Mouse (Mus musculus) small intestine, adult 2 months (tissue): ENCODE results near the gene Slc30a2.

Experiments
- CTCF ChIP-seq: fragments of 200-500 bp; IDR thresholded peaks from 2 replicates; pipeline ENCODE4 v1.5.1; 2012; ENCODE audit warnings: low read depth, mild to moderate bottlenecking, control low read depth, inconsistent platforms, low read length, moderate library complexity, mixed read lengths; ENCODE audit not compliant: insufficient replicate concordance, insufficient read length; ENCODE audit errors: extremely low read depth
- POLR2A ChIP-seq: fragments of 200-500 bp; IDR thresholded peaks from 2 replicates; pipeline ENCODE4 v1.6.1; 2012; ENCODE audit warnings: low read depth, mild to moderate bottlenecking, control low read depth, inconsistent platforms, low read length, moderate library complexity

GRCm38 (mm10) chr4:134353527-134354409 lies 10.8 kb downstream of the Slc30a2 start:
- no peak for TF ChIP-seq CTCF
- no peak for TF ChIP-seq POLR2A
